Mouse (Mus musculus): ENCODE measurements at regions not wholly inside any gene's neighbourhood (a gene's known extent, or its start where the extent isn't known, plus 50 kb on each side); places are given as distances from the start of the nearest gene placed in this dataset.

DNA sequence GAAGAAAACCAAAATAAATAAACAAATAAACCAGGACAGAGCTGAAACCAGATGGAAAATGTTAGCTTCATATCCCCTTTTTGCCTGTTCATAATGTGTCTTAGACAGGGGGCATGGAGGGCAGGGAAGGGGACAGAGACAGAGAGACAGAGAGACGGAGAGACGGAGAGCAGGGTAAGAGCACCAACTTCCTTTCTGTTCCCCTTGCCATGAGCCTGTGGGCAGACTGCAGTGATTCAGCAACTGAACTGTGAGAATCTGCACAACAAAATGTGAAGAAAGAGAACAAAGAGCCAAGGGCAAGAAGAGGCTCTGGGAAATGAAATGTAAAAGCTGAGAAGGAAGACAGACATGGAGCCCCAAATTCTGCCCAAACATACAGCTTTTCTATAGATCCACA lies 161.1 kb downstream of the Cpe start:
- TF ChIP-seq CTCF (IDR thresholded peaks at IDR 0.05; ENCODE audit: low read depth) (no peak), EP300 (IDR thresholded peaks at IDR 0.05; ENCODE audit: low read depth) (no peak)
